In genomic region chrX:161661936-161662335, GRCm38 (mm10) we compare ENCODE assay signal across 21 mouse cellular contexts. TPM values are rescaled to one million over a fixed set of nuclear protein-coding genes. Genes with fewer than 3 reads are reported as not detected.
"Had no signal": no experiment of that assay in that cellular context is flagged by ENCODE, and none has a peak within 500 bp of the region (broad histone marks: within the 10 kb centered on the region; RNA-seq: fewer than 3 reads in every experiment).

No protein-coding gene starts in this region.

- H3K27ac ChIP-seq: limb, embryonic 10.5 days; limb, embryonic 13.5 days; liver, embryonic 13.5 days; macrophage; midbrain, embryonic 12.5 days; midbrain, embryonic 15.5 days; neural tube, embryonic 12.5 days; neural tube, embryonic 15.5 days; stomach, postnatal 0 days had no signal

- H3K36me3 ChIP-seq: limb, embryonic 10.5 days; limb, embryonic 13.5 days; liver, embryonic 13.5 days; midbrain, embryonic 12.5 days; midbrain, embryonic 15.5 days; neural tube, embryonic 12.5 days; neural tube, embryonic 15.5 days had no signal

- H3K4me3 ChIP-seq: limb, embryonic 10.5 days; limb, embryonic 13.5 days; liver, embryonic 13.5 days; midbrain, embryonic 12.5 days; midbrain, embryonic 15.5 days; neural tube, embryonic 12.5 days; neural tube, embryonic 15.5 days had no signal

- H3K27me3 ChIP-seq: liver, embryonic 13.5 days; neural tube, embryonic 12.5 days; neural tube, embryonic 15.5 days had no signal

- H3K9me3 ChIP-seq: limb, embryonic 10.5 days; limb, embryonic 13.5 days; liver, embryonic 13.5 days; midbrain, embryonic 12.5 days; midbrain, embryonic 15.5 days; neural tube, embryonic 12.5 days; neural tube, embryonic 15.5 days had no signal

- ATAC-seq: inflammation-experienced regulatory T-cells, adult 6 months; intestine, embryonic 16.5 days; lung, postnatal 0 days; midbrain, embryonic 15.5 days had no signal

- H3K9ac ChIP-seq: limb, embryonic 13.5 days; liver, embryonic 13.5 days; lung, embryonic 14.5 days; midbrain, embryonic 12.5 days; midbrain, embryonic 15.5 days; neural tube, embryonic 12.5 days; neural tube, embryonic 15.5 days had no signal

- H3K4me1 ChIP-seq: limb, embryonic 10.5 days; limb, embryonic 13.5 days; liver, embryonic 13.5 days; midbrain, embryonic 12.5 days; midbrain, embryonic 15.5 days; neural tube, embryonic 12.5 days; neural tube, embryonic 15.5 days had no signal

- DNase-seq: liver; liver, embryonic 13.5 days; lung, embryonic 14.5 days; right cerebral cortex, adult 18-20 months; right cerebral cortex, postnatal 14 days; right cerebral cortex, postnatal 4 days; thymus, adult 2 months; thymus, postnatal 14 days; thymus, postnatal 4 days had no signal

- H3K4me2 ChIP-seq: limb, embryonic 13.5 days; liver, embryonic 13.5 days; lung, embryonic 14.5 days; midbrain, embryonic 12.5 days; midbrain, embryonic 15.5 days; neural tube, embryonic 12.5 days; neural tube, embryonic 15.5 days had no signal

RNA-seq across cellular contexts. Expression of gene Rai2, which starts 54.9 kb away (rescaled TPM):
- total RNA-seq: megakaryocyte, adult 5-6 weeks had no signal
- polyA plus RNA-seq: inflammation-experienced regulatory T-cells, adult 6 months; macrophage had no signal
